Mouse (Mus musculus) frontal cortex, postnatal 14 days (tissue): ENCODE measurements at regions not wholly inside any gene's neighbourhood (a gene's known extent, or its start where the extent isn't known, plus 50 kb on each side); places are given as distances from the start of the nearest gene placed in this dataset.
A peak's percentile ranks its signal among the peaks of the same experiment; 100 is the strongest.

Experiments
- DNase-seq, 2 experiments: peaks; one replicate each; pipeline ENCODE4 v3.0.0; 2022; ENCODE audit warnings: low spot score in 2 of 2

DNA sequence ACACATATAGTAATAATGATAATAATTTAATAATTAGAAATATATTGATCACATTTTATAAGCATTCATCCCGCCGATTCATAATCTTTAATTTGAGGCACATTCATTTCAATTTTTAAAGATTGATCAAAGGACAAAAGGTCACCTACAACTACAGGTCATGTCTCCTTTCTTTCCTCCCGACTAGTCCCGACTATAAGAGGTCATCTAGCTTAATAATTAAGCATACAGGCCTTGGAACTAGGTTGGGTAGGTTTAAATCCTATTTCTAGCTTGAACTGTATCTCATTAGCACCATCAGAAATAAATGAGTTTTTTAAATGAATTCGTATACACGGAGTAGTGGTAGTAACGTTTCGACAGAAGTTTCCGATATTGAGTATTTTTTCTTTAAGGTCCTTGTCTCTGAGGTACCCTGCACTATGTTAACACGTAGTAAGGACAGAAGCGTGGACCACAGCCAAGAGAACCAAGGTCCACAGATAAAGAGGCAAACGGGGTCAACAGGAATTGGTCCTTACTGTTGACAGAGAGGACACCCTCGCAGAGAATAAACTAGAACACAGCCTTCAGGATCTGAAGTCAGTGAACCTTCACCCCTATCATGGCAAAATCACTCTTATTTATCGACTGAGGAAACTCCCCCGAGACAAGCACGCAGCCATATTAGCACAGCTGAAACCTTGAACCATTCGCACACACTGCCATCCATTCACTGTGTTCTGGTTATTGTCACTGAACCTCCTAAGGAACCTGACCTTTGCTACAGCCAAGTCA lies 185.8 kb upstream of the Jmjd1c start:
- DNase-seq = no peak

DNA sequence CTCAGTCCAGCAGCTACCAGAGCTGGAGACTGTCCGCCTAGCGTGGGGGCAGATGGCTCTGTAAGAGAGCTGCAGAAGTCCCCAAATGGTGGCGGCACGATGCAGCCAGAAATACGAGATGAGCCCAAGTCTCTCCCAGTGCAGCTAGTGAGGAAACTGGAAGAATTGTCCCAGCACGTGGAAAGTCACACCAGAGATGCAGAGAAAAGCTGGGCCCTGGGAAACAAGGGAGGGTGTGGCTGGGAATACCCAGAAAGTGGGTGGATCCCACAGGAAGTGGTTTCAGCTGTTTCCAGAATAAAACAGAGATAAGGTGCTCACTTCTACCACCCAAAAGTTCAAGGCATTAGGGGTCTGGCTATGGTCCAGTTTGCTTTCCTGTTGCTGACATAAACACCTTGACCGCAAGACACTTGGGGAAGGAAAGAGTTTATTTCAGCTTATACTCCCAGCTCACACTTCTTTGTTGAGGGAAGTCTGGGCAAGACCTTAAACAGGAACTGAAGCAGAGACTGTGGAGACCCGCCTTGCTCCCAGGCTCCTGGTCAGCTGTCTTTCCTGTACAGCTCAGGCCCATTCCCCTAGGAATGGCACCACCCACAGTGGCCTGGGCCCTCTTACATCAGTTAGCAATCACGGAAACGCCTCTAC lies 184.5 kb upstream of the Jmjd1c start:
- DNase-seq = no peak

DNA sequence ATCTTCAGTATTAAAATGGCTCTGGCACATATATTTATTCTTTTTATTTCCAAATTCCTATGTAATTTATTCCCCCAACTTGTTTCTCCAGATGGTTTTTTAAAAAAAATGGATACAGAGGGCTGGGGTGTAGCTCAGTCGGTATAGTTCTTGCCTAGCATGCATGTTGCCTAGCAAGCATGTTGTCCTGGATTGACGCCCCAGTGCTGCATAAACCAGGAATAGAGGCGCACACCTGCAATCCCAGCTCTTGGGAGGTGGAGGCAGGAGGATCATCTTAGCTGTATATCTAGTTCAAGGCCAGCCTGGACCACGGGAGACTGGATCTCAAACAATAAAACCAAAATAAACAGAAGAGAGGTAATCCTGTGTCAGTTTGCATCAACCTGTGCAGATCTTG lies 183.5 kb upstream of the Jmjd1c start:
- DNase-seq = no peak

DNA sequence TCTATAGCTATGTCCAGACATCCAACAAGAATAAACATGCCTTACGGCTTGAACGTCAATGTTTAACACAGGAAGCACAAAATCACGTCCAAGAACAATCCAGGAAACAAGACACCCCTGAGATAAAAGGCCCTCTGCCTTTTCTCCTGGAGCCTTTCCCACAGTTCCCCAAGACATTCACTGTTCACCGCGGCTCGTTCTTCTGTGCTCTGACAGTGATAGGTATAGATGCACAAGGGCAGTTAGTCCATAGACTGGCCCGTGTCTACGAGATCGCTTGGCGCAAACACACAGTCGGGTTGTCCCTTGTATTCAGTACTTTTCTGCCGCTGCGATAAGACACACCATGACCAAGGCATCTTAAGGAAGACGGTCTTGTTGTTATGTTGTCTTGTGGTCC lies 182.7 kb upstream of the Jmjd1c start:
- no peak for DNase-seq

DNA sequence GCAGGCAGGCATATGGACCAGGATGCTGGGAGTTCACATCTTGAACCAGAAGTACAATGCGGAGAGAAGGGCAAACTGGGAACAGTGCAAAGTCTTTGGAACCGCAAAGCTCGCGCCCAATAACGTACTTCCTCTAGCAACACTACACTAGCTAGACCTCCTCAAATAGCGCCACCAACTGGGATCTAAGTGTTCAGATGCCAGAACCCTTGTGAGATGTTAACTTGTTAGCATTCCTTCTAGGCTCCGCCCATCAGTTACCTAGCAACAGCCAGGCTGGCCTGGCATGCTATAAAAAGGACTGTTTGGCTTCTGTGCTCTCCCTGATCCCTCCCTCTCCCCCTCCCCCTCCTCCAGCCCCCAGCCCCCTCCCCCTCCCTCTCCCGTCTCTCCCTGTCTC lies 182.3 kb upstream of the Jmjd1c start:
- peak in 1 of 2 experiments; percentile 33 for DNase-seq

DNA sequence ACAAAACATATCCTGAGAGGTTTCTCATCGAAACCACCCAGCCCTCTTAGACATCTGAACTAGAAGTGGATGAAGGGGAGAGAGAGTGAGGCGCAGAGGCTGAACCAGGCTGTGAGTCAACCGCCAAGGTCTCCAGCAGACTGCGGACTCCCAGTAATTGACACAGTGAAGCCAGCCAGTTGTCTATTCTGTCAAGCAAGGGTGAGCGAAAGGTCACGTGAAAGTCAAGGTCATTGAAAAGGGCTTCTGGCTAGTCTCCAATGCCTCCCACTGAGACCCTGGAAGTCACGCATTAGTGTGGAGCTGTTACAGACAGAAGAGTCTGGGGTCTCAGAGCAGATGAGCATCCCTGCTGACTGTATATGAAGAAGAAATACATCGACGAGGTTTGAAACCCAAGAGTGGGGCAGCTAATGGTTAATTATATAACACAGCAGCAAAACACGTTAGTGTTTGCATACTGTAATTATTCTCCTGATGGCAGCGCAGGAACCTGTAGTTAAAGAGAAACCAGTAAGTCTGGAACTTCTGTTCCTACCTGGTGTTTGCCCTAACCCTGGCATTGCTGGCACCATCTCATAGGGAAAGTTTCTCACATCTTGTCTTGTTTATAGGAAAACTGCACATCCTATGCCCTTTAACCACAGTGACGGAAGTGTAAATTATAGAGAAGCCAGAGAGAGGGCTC lies 181.5 kb upstream of the Jmjd1c start:
- no peak for DNase-seq

DNA sequence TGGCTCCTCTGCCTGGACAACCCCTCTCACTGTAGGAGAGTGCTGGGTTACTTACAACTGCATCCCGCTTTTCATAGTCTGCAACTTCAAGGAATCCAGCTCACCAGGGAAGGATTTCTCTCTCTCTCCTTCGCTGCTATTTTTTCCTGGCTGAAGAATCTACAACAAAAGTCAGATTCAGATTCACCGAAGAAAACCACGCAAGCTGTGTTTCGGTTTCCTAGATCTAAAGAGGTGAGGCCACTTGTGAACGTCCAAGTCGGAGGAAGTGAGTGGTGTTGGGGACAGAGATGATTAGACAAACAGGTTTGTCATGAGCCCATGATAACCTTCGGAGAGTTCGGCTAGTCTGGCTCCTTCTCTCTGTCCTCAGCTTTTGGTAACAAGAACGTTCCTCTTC lies 180.1 kb upstream of the Jmjd1c start:
- no peak for DNase-seq

DNA sequence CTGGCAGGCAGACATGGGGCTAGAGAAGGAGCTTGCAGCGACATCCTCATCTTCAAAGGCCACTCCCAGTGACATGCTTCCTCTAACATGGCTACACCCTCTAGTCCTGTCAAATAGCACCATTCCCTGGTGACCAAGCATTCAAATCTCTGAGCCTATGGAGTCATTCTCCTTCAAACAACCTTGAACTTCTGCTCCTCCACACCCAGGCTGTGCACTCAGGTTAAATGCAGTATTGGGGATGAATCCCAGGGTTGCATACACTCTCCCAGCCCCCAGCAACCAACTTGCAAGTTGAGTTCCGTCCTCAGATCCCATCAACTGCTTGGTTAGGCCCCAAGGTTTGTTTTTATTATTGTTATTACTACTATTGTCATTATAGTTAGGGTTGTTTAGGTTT lies 178.2 kb upstream of the Jmjd1c start:
- DNase-seq = no peak

DNA sequence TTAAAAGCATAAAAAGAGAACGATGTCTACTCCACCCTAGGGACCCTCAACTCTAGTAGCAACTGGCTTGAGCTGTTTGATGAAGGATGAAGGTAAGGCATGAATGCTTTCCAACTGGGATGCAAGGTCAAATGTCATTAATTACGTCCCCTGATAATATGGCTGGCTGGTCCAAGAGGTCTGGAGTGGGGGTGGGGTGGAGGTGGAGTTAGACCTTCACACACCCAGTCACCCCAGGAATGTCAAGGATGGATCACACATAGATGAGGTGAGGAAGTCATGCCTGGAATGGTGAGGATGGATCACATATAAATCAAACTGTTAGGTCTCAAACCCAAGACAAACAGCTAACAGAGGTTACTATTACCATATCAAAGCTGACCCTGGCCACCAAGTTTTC lies 177.2 kb upstream of the Jmjd1c start:
- no peak for DNase-seq

DNA sequence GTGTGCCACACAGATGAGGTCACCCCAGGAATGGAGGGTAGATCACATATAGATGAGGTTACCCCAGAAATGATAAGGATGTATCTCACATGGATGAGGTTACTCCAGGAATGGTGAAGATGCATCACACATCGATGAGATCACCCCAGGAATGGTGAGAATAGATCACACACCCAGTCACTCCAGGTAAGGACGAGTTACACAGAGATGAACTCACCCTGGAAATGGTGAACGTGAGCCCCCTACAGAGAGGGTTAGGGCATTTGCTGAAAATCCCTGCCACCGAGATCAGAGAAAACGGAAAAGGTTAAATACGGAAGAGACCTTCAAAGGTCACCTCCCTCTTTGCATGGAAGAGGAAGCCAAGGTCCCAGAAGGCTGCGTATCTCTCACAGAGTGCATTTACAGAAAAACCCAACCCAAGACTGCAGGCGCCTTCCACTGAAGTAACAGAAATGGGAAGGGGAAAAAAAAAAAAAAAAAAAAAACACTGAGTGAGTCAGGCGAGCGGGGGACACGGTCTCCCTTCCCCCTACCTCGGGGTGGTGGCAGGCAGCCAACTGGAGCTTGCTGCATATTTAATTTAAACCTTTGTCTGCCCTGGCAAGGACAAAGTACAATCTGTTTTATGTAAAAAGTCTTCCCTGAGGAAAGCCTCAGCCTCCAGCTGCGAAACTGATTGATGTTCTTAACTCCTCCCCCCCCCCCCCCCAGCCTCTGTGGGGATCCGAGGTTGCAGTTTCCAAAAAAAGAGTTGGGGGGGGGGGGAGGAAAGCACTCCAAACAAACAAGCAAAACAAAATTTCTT lies 175.8 kb upstream of the Jmjd1c start:
- DNase-seq = peak; percentile 80 to 81

DNA sequence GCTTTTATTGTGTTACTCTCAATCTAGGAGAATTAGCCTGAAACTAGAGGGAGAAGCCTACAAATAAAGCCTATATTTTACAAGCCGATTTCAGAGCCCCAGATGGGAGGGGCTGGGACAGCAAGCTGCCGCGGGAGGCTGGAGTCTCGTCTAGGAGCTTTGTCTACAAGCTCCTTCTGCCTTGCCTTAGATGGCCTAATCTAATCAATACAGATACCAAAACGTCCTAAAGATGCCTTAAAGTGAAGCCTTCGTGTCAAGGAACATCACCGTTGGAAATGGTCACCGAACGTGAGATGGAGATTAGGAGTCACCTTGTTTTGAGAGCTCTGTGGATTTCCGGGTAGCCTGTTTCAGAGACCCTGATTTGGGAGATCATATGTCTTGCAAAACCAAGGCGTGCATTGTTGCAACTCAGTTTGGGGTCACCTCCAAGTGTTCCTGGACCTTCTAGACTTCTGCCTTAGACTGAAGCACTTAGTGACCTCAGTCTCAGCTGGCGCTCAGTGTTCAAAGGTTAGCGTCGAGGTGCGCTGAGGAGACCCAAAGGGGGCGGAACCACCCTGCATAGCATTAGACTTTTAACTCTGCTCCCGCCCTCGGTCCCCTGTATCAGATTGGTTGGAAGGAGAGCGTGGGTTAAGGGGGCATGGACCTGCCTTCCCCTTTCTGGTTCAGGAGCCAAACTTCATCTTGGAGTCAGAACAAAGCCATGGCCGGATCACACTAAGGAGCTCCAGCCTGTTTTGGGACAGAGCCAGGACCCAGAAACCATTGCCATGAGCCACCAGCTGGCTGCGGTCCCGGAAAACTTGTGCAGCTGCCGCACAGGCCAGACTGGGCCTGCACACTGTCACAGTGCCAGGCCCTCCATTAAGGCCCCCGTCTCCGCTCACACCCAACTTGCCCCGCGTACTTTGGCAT lies 174.9 kb upstream of the Jmjd1c start:
- peak; percentile 84 to 92 for DNase-seq

DNA sequence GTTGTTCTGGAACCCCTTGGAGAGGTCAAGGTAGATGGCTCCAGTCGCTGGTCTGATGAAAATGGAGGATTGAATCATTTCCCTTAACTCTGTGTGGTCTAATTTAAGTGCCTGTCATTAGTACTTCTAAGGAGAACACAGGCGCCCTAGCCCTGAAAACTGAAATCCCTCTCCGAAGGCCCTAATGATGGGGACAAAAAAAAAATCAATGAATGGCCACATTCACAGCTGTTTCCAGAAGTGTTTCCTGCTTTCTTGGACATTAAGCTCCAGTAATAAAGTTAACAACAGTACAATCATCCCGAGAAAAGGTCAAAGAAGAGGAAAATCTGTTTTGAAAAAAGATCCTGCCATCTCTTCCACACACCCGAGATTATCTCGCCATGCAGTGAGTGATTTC lies 174.1 kb upstream of the Jmjd1c start:
- no peak for DNase-seq

DNA sequence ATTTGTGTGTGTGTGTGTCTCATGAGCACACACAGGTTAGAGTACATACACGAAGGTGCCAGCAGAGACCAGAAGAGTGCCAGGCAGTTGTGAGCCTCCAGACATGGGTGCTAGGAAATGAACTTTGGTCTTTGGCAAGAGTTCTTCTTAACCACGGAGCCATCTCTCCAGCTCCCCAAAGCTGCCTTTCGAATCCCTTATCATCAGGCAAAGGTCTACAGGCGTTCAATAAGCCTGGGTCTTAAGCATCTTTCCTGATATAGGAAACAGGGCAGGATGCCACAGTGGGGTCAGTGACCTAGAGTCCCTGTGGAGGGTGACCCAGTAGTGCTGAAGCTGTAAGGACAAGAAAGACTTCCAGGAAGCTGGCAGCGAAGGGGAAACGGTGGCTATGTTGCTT lies 173.6 kb upstream of the Jmjd1c start:
- DNase-seq = no peak

DNA sequence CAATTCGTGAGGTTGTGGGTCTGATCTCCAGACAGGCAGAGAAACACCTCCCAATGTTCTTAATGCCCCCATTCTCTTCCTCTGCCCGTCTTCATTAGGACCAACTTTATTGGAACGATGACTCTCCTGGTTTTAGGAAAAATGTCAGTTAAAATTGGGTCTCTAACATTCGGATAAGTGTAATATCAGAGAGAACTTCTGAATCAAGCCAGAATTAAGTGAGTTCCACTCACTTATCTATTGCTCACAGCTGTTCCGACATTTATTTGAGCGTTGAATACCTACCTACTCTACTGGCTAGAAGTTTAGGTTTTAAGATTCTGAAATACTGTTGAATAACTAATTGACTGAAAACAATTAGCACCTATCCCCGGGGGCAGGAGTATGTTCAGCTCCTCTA lies 172.0 kb upstream of the Jmjd1c start:
- DNase-seq = no peak

DNA sequence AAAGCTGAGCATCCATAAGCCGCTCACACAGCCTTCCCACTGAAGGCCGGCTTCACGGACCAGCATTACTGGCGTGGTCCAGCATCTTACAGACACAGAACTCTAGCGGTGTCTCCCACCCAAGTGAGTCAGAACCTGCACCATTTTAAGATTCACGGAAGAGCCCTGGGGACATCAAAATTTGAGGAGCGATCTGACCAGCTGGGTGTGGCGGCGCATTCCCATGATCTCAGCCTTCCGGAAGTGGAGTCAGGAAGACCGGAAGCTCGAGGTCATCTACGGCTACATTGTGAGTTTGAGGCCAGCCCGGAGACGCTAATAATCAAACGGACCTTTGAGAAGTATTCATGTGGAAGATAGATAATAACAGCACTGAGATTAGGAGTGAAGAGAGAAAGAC lies 171.5 kb upstream of the Jmjd1c start:
- DNase-seq = no peak

DNA sequence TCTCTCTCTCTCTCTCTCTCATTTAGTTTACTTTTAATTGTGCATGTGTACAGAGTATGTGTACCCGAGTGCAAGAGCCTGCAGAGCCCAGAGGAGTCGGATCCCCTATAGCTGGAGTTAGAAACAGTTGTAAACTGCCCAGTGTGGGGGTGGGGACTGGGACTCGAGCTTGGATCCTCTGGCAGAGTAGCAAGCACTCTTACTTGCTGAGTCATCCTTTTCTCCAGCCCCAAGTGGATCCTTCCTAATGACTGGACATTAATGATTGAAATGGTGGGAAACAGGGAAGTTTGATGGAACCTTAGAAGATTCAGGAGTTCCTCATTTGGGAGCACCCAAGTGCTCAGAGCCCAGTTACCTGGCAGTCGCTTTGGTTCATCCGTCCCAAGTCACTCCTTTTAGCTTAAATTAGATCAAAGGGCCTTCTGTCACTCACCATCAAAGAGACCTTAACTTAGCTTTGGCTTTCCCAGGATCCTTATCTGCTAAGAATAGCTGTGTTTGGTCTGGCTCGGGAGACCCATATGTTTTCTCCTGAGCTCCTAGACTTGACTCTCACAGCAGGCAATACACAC lies 170.3 kb upstream of the Jmjd1c start:
- DNase-seq = no peak

DNA sequence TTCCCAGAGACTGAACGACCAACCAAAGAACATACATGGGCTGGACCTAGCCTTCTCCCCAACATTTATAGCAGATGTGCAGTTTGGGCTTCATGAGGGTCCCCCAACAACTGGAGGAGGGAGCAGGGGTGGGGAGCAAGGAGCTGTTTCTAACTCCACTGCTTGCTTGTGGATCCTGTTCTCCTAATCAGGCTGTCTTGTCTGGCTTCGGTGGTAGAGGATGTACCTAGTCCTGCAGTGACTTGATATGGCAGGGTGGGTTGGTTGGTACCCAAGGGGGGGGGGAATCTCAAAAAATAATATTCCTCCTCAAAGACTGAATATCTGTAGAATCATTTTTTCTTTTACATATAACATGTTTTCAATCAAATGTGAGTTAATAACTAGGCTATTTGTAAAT lies 168.3 kb upstream of the Jmjd1c start:
- DNase-seq = no peak

DNA sequence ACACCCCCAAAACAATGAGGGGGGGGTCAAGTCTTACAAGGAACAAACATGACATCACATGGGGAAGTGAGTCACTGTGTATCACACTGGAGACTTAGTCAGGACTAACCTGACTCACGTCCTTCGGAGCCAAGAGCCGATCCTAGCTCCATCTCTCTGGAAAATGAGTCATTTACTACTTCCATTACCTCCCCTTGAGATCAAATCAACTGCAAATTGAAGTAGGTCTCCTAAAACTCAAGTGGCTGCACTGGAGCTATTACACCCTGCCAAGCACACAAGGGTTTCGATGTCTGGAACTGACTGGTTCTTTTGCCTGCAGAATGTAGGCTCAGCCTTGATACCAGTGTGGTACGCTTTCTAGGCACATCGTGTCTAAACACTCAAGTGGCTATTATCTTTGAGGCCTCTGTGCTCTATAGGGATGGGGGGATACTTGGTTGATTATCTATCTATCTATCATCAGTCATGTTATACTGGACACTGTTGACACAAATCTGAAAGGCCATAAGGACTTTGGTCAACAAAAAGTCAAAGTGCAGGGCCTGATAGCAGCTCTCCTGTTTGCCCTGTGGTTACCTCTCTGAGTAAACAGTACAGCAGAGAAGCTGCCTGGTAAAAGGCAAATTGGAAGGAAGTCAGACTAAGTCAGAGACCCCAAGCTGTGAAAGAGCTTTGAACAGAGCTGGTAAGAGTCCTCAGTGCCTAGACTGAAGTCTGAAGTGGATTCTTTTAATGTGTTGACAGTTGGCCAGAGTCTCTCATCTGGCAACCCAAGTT lies 167.5 kb upstream of the Jmjd1c start:
- DNase-seq = no peak

DNA sequence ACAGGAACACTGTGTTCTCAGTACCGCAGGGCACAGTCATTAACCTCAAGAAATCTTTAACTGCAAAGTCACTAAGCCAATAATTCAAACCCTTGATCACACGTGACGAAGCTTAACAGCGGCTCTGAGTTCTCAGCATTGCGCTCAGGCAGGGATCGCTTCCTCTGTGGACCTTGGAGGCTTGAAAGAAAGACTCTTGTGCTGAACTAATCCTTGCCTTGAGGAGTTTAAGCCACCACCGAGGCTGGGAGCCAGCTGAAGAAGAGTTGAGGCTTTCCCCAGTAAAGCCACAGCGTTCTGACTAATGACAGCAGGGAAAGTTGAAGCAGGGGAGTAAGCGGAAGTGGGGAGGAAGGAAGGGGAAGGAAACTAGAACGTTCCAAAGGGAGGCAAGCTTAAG lies 165.4 kb upstream of the Jmjd1c start:
- no peak for DNase-seq

DNA sequence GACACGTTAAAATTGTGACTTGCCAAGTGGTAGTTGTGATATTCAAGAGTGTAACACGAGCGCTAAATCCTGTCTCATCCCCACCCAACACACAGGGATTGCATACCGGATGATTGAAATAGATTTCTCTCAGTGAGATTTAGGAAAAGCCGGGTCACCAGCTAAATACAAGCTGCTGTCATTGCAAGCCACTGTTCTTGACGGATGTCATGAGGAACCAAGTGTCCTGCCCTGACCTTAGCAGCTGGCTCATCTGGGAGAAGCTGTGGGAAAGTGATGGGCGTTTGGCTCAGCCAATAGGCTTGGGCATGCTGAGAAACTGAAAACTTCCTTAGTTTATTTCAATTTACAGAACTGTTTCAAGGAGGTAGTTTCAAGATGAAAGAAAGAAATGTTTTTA lies 164.4 kb upstream of the Jmjd1c start:
- no peak for DNase-seq
